Mouse (Mus musculus): ENCODE measurements around the gene Ing3. TPM values are rescaled to one million over a fixed set of nuclear protein-coding genes. Genes with fewer than 3 reads are reported as not detected.

Gene Ing3
- total and polyA plus RNA-seq, 3 experiments = 14.5 to 34.3 (median 21.9) TPM

DNA sequence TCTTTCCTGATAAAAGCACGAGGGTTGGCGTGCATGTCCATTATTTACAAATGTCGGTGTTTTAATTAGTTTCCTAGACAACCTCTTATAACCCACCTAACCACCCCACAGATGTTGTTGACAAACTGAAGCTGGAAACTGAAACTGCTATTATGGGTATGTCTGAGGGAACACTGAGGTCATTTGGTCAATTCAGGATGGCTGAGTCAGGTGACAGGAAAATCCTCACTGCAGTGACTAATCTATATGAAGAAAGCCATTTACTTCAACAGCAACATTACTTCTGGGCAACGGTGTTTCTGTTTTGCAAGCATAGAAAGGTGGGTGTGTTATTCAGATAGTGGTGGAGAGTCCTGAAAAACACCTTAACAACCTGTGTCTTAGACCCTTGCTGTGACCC, 48.8 kb downstream of the Ing3 start:
- in situ Hi-C loops (cut with MboI; ENCODE audit: low pct_ligation_motif_present, low pct_unique_long_range_greater_than_20kb, low sequenced_read_pairs) (no loop called here), dilution Hi-C loops (cut with MboI; ENCODE audit: extremely low pct_ligation_motif_present, extremely low pct_unique_long_range_greater_than_20kb, low sequenced_read_pairs) (no loop called here)
- no peaks in the 10 kb centered on the region for H3K9me3 ChIP-seq (replicated peaks; ENCODE audit: low read length)
- no peak overlapping the region for H3K4me3 ChIP-seq (replicated peaks in 1 of 3; ENCODE audit: low read depth in 2 of 3, low read length in 2 of 3, poor library complexity in 1 of 3)
- H3K36me3 ChIP-seq (replicated peaks in 1 of 2; ENCODE audit: control insufficient read depth in 1 of 2, insufficient read depth in 1 of 2, low read length in 1 of 2) = no peaks in the 10 kb centered on the region
- H3K4me2 ChIP-seq (ENCODE audit: insufficient read depth, low read depth, poor library complexity, severe bottlenecking) = peak overlapping the region; percentile 42; the same call in 1 of the 2 replicates
- no peak for TF ChIP-seq NELFE (IDR thresholded peaks at IDR 0.05; ENCODE audit: low read depth, low read length)
- peak; percentile 32; the same call in 1 of the 2 replicates for TF ChIP-seq JUND (conservative IDR thresholded peaks at IDR 0.05; ENCODE audit: low read depth, low read length)
- TF ChIP-seq POLR2AphosphoS2 (IDR thresholded peaks at IDR 0.05; ENCODE audit: low read depth, low read length) = no peak
- peak; percentile 64; the same call in 1 of the 2 replicates for TF ChIP-seq TCF12 (IDR thresholded peaks at IDR 0.05; ENCODE audit: low read depth, low read length)
- peak; percentile 46 for TF ChIP-seq USF1 (IDR thresholded peaks at IDR 0.05; ENCODE audit: low read depth, low read length)
- peak; percentile 69 for TF ChIP-seq IRF4 (IDR thresholded peaks at IDR 0.05; ENCODE audit: low read depth, low read length)
- TF ChIP-seq ELF1 (IDR thresholded peaks at IDR 0.05; ENCODE audit: low read depth, low read length) = no peak
- no peak for TF ChIP-seq ZMIZ1 (IDR thresholded peaks at IDR 0.05; ENCODE audit: low read depth, low read length)
- TF ChIP-seq E2F4 (IDR thresholded peaks at IDR 0.05; ENCODE audit: insufficient replicate concordance, low read depth, low read length) = no peak
- peak; percentile 85 for TF ChIP-seq BHLHE40 (IDR thresholded peaks at IDR 0.05; ENCODE audit: low read depth, low read length)
- no peak for TF ChIP-seq KAT2A (IDR thresholded peaks at IDR 0.05; ENCODE audit: insufficient replicate concordance, low read length)
- peak; percentile 83 for TF ChIP-seq JUN (IDR thresholded peaks at IDR 0.05; ENCODE audit: insufficient read depth, low read depth, low read length)
- no peak for TF ChIP-seq ZKSCAN1 (IDR thresholded peaks at IDR 0.05; ENCODE audit: borderline replicate concordance, low read depth, low read length)
- no peak for TF ChIP-seq MAZ (IDR thresholded peaks at IDR 0.05; ENCODE audit: low read depth, low read length)
- TF ChIP-seq CHD2 (IDR thresholded peaks at IDR 0.05; ENCODE audit: low read length) = no peak
- TF ChIP-seq UBTF (IDR thresholded peaks at IDR 0.05; ENCODE audit: low read depth, low read length) = no peak
- no peak for TF ChIP-seq MAX (IDR thresholded peaks at IDR 0.05; ENCODE audit: low read length)
- TF ChIP-seq ETS1 (conservative IDR thresholded peaks at IDR 0.05; ENCODE audit: low read depth, low read length) = peak; percentile 73
- TF ChIP-seq EP300 (IDR thresholded peaks at IDR 0.05; ENCODE audit: low read length) = peak; percentile 76
- TF ChIP-seq HCFC1 (IDR thresholded peaks at IDR 0.05; ENCODE audit: low read depth, low read length) = no peak
- TF ChIP-seq NRF1 (IDR thresholded peaks at IDR 0.05; ENCODE audit: low read depth, low read length) = no peak
- TF ChIP-seq ZNF384 (IDR thresholded peaks at IDR 0.05; ENCODE audit: low read depth, low read length) = no peak
- peak; percentile 93 for TF ChIP-seq MEF2A (IDR thresholded peaks at IDR 0.05; ENCODE audit: borderline replicate concordance, low read depth, low read length)
- H3K9ac ChIP-seq (ENCODE audit: insufficient read depth, low read depth) = no peak overlapping the region
- peaks cover 7 to 8% of the 10 kb centered on the region in 2 experiments; a peak in 3 of 4 replicates for H3K4me1 ChIP-seq (ENCODE audit: control insufficient read depth in 1 of 2, insufficient read depth in 2 of 2)
- no peak overlapping the region for H3K27ac ChIP-seq (ENCODE audit: insufficient read depth, low read depth)
- no peaks in the 10 kb centered on the region for H3K27me3 ChIP-seq (replicated peaks)
- H3K79me2 ChIP-seq (replicated peaks; ENCODE audit: control insufficient read depth, extremely low read depth, insufficient read depth, poor library complexity, severe bottlenecking) = no peaks in the 10 kb centered on the region
- peak; percentile 16 for DNase-seq (ENCODE audit: extremely low read depth)
